Mouse (Mus musculus) inflammation-experienced regulatory T-cells, adult 6 months (primary cell): ENCODE results near the gene Zfp148. TPM values are rescaled to one million over a fixed set of nuclear protein-coding genes. Genes with fewer than 3 reads are reported as not detected.
"Not testable (repeated sequence)": the region's sequence is repeated elsewhere in the genome, so short reads cannot be mapped to it uniquely, and the experiment has no call there.

Experiments used
- ATAC-seq: one replicate; pipeline ENCODE4 v1.8.0; 2017
- polyA plus RNA-seq, 3 experiments: library from polyadenylated mRNA; unstranded; fragments of 100-300 nt; shearing (Covaris generic); gene quantifications; one replicate each; pipeline ENCODE4 v1.2.1; 2017

The Zfp148 gene
- polyA plus RNA-seq, 3 experiments from 2014 or later = 45.9 to 50.1 (median 46.0) TPM

- ATAC-seq = no peak
These were observed 84.6 kb downstream of the Zfp148 start for GRCm38 (mm10) chr16:33465242-33465614.

GRCm38 (mm10) chr16:33467451-33467850 is 86.8 kb downstream of the Zfp148 start:
- no peak for ATAC-seq

GRCm38 (mm10) chr16:33469973-33470372 is 89.3 kb downstream of the Zfp148 start:
- ATAC-seq = no peak

- ATAC-seq = no peak
These were observed 93.7 kb downstream of the Zfp148 start for GRCm38 (mm10) chr16:33474381-33474780.

GRCm38 (mm10) chr16:33479926-33480325 is 99.3 kb downstream of the Zfp148 start:
- no peak for ATAC-seq

GRCm38 (mm10) chr16:33481148-33481547 is 100.5 kb downstream of the Zfp148 start:
- peak; percentile 43 for ATAC-seq

- no peak for ATAC-seq
These were observed 101.7 kb downstream of the Zfp148 start for GRCm38 (mm10) chr16:33482309-33482708.

- no peak for ATAC-seq
These were observed 107.1 kb downstream of the Zfp148 start for GRCm38 (mm10) chr16:33487709-33488108.

GRCm38 (mm10) chr16:33494374-33494773 is 113.7 kb downstream of the Zfp148 start:
- no peak for ATAC-seq

GRCm38 (mm10) chr16:33508082-33508481 is 127.4 kb downstream of the Zfp148 start:
- ATAC-seq = no peak

GRCm38 (mm10) chr16:33509231-33509630 is 128.6 kb downstream of the Zfp148 start:
- not testable (repeated sequence) for ATAC-seq

GRCm38 (mm10) chr16:33510856-33511255 is 130.2 kb downstream of the Zfp148 start:
- ATAC-seq = not testable (repeated sequence)

- ATAC-seq = no peak
These were observed 131.9 kb downstream of the Zfp148 start for GRCm38 (mm10) chr16:33512555-33512954.

GRCm38 (mm10) chr16:33516807-33517565 is 136.3 kb downstream of the Zfp148 start, which contains the start of gene Slc12a8:
Gene Slc12a8 (plus strand): TSS chr16:33517328.
- no peak for ATAC-seq

- no peak for ATAC-seq
These were observed 137.0 kb downstream of the Zfp148 start for GRCm38 (mm10) chr16:33517627-33518026.

- ATAC-seq = no peak
These were observed 137.6 kb downstream of the Zfp148 start for GRCm38 (mm10) chr16:33518236-33518635.

- ATAC-seq = no peak
These were observed 139.4 kb downstream of the Zfp148 start for GRCm38 (mm10) chr16:33519916-33520568.

GRCm38 (mm10) chr16:33522516-33522915 is 141.9 kb downstream of the Zfp148 start:
- no peak for ATAC-seq

GRCm38 (mm10) chr16:33523571-33523970 is 142.9 kb downstream of the Zfp148 start:
- no peak for ATAC-seq

GRCm38 (mm10) chr16:33529502-33530454 is 149.1 kb downstream of the Zfp148 start:
- no peak for ATAC-seq

- ATAC-seq = no peak
These were observed 150.5 kb downstream of the Zfp148 start for GRCm38 (mm10) chr16:33531184-33531583.

GRCm38 (mm10) chr16:33536456-33536855 is 155.8 kb downstream of the Zfp148 start:
- no peak for ATAC-seq
